Mouse (Mus musculus) T-helper 17 cell (primary cell): ENCODE results near the gene Tbpl2.

Experiments
- in situ Hi-C, 2 experiments: fragments of 300-600 bp; cut with MboI, MseI; formaldehyde crosslinking; loops; 1 replicate in 1 of 2; 2 replicates in 1 of 2; pipeline ENCODE4 v1.15.1; 2025; ENCODE audit warnings: high pct_unique_total_duplicates in 2 of 2

Tbpl2 gene

DNA sequence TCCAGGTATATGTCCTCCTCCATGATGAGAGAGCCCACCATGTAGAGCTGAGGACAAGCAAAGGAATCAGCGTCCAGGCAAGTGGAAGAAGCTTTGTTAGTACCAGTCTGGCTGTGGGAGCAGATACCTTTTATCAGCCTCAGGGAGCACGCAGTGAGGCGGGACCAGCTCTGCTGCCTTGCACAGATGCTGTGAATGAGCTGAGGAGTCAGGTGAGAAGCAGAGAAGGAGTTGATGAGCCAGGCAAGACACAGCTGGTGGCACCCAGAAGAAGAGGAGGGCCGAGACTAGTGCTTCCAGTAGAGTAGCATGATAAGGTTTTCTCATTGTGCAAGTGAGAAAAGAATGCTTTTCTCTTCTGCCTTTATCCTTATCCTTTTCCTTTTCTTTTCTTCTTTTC is at the start of gene Tbpl2:
TSS of gene Tbpl2 (minus strand) at position 101 of the 400 bp plus-strand sequence.
- in situ Hi-C loops = no loop called here

DNA sequence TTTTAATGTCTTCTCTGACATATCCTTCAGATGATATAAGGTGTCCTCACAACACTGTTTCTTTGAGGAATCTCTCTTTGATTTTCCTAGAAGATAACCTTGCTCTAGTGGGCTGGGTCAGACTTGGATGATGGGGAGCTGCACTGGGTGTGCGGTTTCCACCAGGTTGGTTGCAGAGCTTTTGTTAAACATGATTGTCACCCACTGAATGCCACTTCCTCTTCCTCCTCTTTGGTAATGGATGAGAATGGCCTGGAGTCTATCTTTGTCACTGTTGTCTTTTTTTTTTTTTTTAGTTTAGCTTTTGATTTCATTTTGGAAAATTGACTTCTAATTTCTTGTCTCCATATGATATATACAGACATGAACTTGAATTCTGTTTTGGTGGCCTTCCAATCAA is 38.0 kb upstream of the Tbpl2 start:
- in situ Hi-C loops = no loop called here

- in situ Hi-C loops = no loop called here
Observed at GRCm38 (mm10) chr2:24109085-24109484, 12.7 kb upstream of the Tbpl2 start.

- in situ Hi-C loops = no loop called here
Observed at GRCm38 (mm10) chr2:24103619-24104289, 7.4 kb upstream of the Tbpl2 start.

DNA sequence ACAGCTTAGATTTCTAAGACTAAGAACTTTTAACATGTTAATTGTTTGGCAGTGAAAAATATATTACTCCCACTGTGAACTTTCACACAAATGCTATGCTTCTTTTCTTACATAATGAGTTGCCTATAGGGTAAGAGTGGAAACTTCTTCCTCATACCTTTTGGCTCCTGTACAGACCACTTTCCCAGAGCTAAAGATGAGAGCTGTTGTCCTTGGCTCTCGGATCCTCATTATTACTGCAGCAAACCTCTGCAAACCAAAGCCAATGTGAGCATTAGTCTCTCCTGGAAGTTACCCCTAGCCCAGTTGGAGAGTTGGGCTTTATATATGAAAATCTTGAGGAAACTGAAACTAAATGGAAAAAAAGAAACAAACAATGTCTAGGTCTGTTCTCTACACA is 5.5 kb downstream of the Tbpl2 start:
- in situ Hi-C loops = no loop called here

GRCm38 (mm10) chr2:24050459-24050858 is 45.9 kb downstream of the Tbpl2 start:
- in situ Hi-C loops = no loop called here

DNA sequence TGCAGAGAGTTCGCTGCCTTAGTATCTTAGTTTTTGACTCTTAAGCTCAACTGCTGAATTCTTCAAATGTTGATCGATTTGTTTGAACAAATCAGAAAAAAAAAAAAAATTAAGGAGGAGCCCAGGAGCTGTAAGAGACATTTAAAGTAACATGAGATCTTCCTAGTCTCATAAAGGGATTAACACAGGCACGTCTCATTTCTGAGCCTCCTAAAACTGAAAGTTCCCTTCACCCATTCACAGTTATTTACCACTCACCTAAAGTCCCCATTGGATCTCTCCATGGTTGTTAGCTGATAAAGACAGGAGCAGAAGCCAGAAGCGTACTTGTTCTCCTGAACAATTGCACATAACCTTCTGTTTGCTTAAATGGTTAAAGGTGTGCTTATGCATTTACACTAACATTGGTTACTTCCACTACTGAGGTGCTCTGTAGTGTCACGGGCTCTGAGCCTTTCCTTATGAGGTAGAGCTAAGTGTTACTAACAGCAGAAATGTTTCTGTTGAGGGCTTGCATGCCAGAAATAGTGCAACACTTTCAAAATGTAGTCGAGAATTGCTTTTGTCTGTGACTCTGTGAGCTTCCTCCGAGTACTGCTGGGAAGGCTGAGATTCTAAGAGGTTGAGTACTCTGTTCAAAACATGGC is 46.9 kb downstream of the Tbpl2 start, which contains the start of gene Hnmt:
TSS of gene Hnmt (minus strand) at position 51 of the 647 bp plus-strand sequence.
- in situ Hi-C loops = no loop called here

- in situ Hi-C loops = no loop called here
Observed at GRCm38 (mm10) chr2:24048480-24049097, 47.8 kb downstream of the Tbpl2 start.

- in situ Hi-C loops = no loop called here
Observed at GRCm38 (mm10) chr2:24047551-24048479, 48.6 kb downstream of the Tbpl2 start.

GRCm38 (mm10) chr2:24042901-24043300 is 53.5 kb downstream of the Tbpl2 start:
- in situ Hi-C loops = no loop called here

- in situ Hi-C loops = no loop called here
Observed at GRCm38 (mm10) chr2:24040531-24040930, 55.9 kb downstream of the Tbpl2 start.
